Mouse (Mus musculus) gastrocnemius, postnatal 25 days (tissue): ENCODE data around the gene Sult2a6. TPM values are rescaled to one million over a fixed set of nuclear protein-coding genes. Genes with fewer than 3 reads are reported as not detected.

Experiments used
- DNase-seq: peaks from one replicate; pipeline ENCODE4 v3.0.0; 2022
- long read RNA-seq, 2 experiments: library from polyadenylated mRNA; stranded (forward); transcript quantifications; one replicate each; pipeline ENCODE4 v2.0.0; 2021
- total RNA-seq, 2 experiments: library from RNA; stranded (reverse); gene quantifications; 1 replicate in 1 of 2; 2 replicates in 1 of 2; pipeline ENCODE4 v1.2.3; 2021

Sult2a6 gene
- not detected for total RNA-seq
- long read RNA-seq, experiment 1: 0 reads
- long read RNA-seq, experiment 2: 0 reads

- no peak for DNase-seq
These were observed at the start of gene Sult2a6 for GRCm38 (mm10) chr7:14254770-14255169. Gene Sult2a6 (minus strand): TSS chr7:14254870.

GRCm38 (mm10) chr7:14215231-14215630 is 39.4 kb downstream of the Sult2a6 start:
- DNase-seq: no peak

DNA sequence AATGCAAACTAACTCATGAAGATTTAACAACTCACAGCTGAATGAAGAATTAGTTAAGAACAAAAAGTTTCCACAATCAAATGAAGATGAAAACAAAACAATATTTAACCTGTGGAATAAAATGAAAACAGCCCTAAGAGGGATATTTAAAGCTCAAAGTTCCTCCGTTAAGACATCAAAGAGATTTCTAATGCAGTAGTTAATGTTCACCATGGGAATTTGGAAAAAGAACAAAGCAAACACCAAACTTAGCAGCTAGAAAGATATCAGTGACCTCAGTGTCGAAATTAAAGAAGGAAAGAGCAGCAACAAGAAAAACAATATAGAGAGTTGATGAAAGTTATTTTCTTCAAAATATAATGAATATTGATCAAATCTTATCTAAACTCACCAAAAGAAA is 51.3 kb downstream of the Sult2a6 start:
- DNase-seq: no peak

DNA sequence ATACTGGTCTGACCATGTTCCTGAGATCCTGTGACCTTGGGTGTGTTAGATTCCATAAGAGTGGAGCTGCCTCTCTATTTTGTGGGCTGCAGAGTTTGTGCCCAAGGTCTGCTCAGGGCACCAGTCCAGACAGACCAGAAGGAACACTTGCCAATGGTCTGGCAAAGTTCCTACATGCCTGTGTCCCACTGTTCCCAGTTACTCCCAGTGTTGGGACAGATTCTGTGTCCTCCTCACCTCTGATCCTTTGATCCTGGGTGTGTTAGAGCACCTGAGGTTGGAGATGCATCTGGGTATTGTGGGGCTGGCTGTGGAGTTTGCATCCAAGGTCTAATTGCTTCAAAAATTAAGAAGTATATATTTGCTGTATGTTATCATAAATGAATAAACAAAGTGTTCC is 52.2 kb downstream of the Sult2a6 start:
- DNase-seq: no peak

Other genes starting within 250 kb of the Sult2a6 start
- not detected for gene Sult2a3, start 131.8 kb downstream of the Sult2a6 start, total RNA-seq
- not detected for gene Obox8, start 78.7 kb upstream of the Sult2a6 start, total RNA-seq
- gene Sult2a8, start 191.9 kb upstream of the Sult2a6 start, total RNA-seq: not detected
- not detected for gene Sult2a7, start 239.4 kb upstream of the Sult2a6 start, total RNA-seq